Mouse (Mus musculus): ENCODE measurements at regions not wholly inside any gene's neighbourhood (a gene's known extent, or its start where the extent isn't known, plus 50 kb on each side); places are given as distances from the start of the nearest gene placed in this dataset.
A peak's percentile ranks its signal among the peaks of the same experiment; 100 is the strongest.

DNA sequence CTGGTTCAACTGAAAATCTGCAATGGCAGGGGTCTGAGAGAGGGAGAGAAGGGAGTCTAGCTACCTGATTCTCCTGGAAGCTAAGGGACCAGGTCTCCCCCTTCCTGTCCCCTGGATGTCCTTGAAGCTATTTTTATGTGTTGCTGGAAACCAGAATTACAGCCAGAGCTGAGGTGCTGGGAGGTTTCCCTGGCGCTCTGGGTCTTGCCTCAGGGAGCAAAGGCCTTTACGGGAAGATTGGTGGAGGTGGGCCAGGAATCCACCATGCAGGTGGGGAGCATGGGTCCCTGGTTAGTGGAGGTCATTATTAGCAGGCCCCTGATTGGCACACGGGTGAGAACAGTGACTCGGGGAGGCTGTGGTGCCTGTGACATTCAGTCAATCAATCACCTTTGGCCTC lies 53.3 kb upstream of the Cstad start:
- DNase-seq (ENCODE audit: low spot score) (no peak), ATAC-seq (replicated peaks; ENCODE audit: low FRiP score, low read depth) (no peak)
- Histone ChIP-seq H3K9me3 (replicated peaks; ENCODE audit: low read length) (no peaks in the 10 kb centered on the region), H3K4me3 (replicated peaks; ENCODE audit: low read depth, low read length) (no peak overlapping the region), H3K9ac (ENCODE audit: low read depth, low read length) (no peak overlapping the region), H3K4me1 (replicated peaks; ENCODE audit: insufficient read depth, low read length) (peaks cover 6% of the 10 kb centered on the region; the same call in 1 of the 2 replicates), H3K36me3 (ENCODE audit: insufficient read depth, low read length) (no peaks in the 10 kb centered on the region), H3K27ac (peak overlapping the region; percentile 31; the same call in 1 of the 2 replicates), H3K4me2 (ENCODE audit: low read length) (no peak overlapping the region), H3K27me3 (ENCODE audit: insufficient read depth, low read length) (no peaks in the 10 kb centered on the region)
- TF ChIP-seq CTCF (IDR thresholded peaks at IDR 0.05; ENCODE audit: low read depth): no peak
- 30% methylated on average over 4 of the region's 4 CpGs for WGBS

DNA sequence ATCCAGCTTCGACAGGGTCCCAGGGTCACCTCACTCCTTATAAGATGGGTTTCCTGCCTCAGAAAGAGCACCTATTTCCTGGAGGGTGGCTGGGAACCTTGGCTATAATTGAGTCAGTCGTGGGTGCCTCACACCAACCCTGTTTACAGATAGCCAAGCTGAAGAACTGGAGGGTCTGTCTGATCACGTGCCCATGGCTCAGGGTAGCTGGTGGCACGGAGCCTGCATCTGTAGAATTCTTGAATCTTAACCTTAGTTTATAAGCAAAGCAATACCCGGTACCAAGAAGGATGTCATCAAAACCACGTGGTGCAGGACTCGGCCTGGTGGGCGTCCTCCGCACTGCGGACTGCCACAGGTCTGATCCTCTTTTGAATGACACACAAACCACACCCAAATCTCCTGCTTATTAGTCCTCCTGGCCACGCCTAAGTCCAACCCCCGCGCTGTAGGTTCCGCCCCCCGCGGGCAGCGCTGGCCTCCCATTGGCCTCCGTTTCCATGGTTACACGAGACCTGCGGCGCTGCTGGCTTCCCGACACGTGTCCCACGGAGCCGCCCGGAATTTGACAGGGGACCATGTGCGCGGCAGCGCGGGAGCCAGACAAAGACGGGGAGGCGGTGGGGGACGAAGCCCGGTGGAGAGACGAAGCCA lies 49.9 kb upstream of the Cstad start:
- peaks cover 6% of the 10 kb centered on the region; the same call in 1 of the 2 replicates for H3K4me1 ChIP-seq (replicated peaks; ENCODE audit: insufficient read depth, low read length)
- H3K9ac ChIP-seq (ENCODE audit: low read depth, low read length): no peak overlapping the region
- DNase-seq (ENCODE audit: low spot score) (peak; percentile 96), ATAC-seq (replicated peaks; ENCODE audit: low FRiP score, low read depth) (peak; percentile 87)
- no peaks in the 10 kb centered on the region for H3K9me3 ChIP-seq (replicated peaks; ENCODE audit: low read length)
- no peaks in the 10 kb centered on the region for H3K27me3 ChIP-seq (ENCODE audit: insufficient read depth, low read length)
- no peak overlapping the region for H3K27ac ChIP-seq
- no peak for TF ChIP-seq CTCF (IDR thresholded peaks at IDR 0.05; ENCODE audit: low read depth)
- H3K36me3 ChIP-seq (ENCODE audit: insufficient read depth, low read length): no peaks in the 10 kb centered on the region
- 0 out of 2 replicates have a peak overlapping the region, but pooled peaks have one; percentile 9 for H3K4me3 ChIP-seq (replicated peaks; ENCODE audit: low read depth, low read length)
- WGBS: 2% methylated on average over 35 of the region's 35 CpGs
- peak overlapping the region; percentile 36 for H3K4me2 ChIP-seq (ENCODE audit: low read length)
